Mouse (Mus musculus): Measurements from ENCODE around the gene Gns. TPM values are rescaled to one million over a fixed set of nuclear protein-coding genes. Genes with fewer than 3 reads are reported as not detected.

Gene Gns
- polyA plus RNA-seq, 1 experiment = 39.2 TPM

DNA sequence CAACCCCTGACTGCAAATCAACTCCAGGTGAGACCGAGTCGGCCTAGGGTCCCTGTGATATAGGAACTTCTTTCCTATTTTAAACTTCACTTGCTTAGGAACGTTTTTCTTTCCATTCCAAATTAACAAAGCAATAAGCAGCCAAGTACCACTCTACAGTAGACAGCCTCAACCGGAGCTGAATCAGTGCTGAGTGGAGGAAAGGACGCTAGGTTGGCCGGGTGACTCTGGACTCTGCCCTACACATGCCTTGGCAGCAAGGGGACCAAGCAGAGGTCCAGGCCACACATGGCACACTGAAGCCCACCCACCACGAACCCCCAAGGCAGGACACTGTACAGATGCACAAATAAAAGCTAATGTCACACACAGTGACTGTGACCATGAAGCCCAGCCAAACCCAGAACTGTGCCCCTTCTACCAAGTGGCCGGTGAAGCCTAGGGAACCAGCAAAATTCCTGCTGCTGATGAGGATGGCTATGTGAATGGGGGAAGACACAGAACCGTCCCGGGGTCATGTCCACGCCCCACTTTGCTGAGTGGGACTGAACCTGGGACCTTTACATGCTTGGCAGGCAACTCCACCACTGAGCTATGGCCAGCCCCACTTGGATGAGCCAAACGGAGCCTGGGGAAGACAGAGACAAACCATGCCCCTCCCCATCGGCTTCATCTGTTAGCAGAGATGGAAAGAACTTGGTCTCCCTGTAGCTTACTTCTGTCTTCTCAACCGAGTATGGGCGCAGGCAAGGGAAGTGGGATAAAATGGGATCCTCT is 66.1 kb downstream of the Gns start:
- Histone ChIP-seq H3K27ac (ENCODE audit: control insufficient read depth, insufficient read depth, low read depth, low read length, poor library complexity) (no peak overlapping the region), H3K4me1 (ENCODE audit: control insufficient read depth, insufficient read depth, low read length) (peaks cover 19% of the 10 kb centered on the region), H3K4me3 (replicated peaks; ENCODE audit: control insufficient read depth, low read depth, low read length) (no peak overlapping the region)
- WGBS = 75% methylated on average over 15 of the region's 15 CpGs
- TF ChIP-seq POLR2A (IDR thresholded peaks at IDR 0.05; ENCODE audit: borderline replicate concordance, control insufficient read depth, low read depth, low read length) (no peak), CTCF (IDR thresholded peaks at IDR 0.05; ENCODE audit: control insufficient read depth, insufficient read depth, low read length) (no peak)

DNA sequence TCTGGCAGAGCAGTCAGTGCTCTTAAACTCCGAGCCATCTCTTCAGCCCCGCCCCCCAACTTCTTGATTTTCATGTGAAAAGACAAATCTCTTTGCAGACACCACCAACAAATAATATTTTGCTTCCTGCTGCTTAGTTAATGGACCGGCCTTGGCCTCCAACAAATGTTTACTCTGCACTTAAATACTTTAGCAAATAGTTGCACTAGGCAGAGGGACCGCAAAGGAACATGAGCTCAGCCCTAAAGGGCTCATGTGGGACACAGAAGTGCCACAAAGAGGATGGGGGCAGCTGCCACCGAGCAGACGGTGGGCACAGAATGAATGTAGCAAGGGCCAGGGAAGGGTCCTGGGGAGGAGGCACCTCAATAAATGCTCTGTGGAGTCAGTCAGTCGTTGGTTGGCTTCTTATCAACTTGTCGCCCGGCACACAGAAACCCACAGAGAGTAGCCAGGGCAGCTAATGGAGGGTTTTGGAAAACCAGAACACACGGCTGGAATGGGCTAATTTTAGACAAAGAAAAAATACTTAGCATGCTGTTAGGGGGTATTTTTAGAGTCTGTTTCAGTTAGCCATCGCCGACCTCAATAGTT is 67.2 kb downstream of the Gns start:
- WGBS = 28% methylated on average over 12 of the region's 12 CpGs

DNA sequence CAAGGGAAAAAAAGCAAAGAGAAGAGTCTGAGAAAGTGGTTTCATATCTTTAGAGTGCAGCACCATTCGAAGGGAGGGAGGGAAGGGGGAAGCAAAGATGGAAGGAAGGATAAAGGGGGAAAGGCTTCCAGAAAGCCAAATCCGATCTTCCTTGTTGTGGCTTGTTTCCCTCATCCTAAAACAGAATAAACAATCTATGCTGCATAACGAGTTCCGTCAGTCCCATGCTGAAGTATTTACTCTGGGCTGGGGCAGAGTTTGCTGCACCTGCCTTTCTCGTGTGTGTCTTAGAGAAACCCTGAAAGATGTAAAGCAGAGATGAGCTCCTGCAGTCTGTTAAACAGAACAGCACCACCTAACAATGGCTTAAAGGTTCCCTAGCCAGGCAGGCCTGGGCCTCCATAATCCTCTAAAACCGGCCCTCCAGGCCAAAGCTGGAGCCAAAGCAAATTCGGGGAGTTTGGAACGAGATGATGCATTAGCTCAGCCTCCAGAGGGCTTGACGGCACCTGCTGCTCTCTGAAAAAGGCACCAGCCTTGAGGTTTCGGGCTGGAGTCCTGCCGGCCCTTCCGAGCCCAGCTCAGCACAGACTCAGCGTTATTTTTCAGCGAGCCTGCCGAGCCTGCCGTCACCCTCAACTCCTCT is 67.9 kb downstream of the Gns start:
- H3K4me1 ChIP-seq (ENCODE audit: control insufficient read depth, insufficient read depth, low read length) = peaks cover 14% of the 10 kb centered on the region
- no peak overlapping the region for H3K27ac ChIP-seq (ENCODE audit: control insufficient read depth, insufficient read depth, low read depth, low read length, poor library complexity)
- no peak overlapping the region for H3K4me3 ChIP-seq (replicated peaks; ENCODE audit: control insufficient read depth, low read depth, low read length)
- whole genome bisulfite sequencing = 24% methylated on average over 16 of the region's 16 CpGs
- TF ChIP-seq POLR2A (IDR thresholded peaks at IDR 0.05; ENCODE audit: borderline replicate concordance, control insufficient read depth, low read depth, low read length) = no peak
- TF ChIP-seq CTCF (IDR thresholded peaks at IDR 0.05; ENCODE audit: control insufficient read depth, insufficient read depth, low read length) = no peak

More for the DNA sequence above, 67.2 kb downstream of the Gns start:
- Histone ChIP-seq H3K27ac (ENCODE audit: control insufficient read depth, insufficient read depth, low read depth, low read length, poor library complexity) (no peak overlapping the region), H3K4me1 (ENCODE audit: control insufficient read depth, insufficient read depth, low read length) (peaks cover 17% of the 10 kb centered on the region), H3K4me3 (replicated peaks; ENCODE audit: control insufficient read depth, low read depth, low read length) (no peak overlapping the region)
- no peak for TF ChIP-seq POLR2A (IDR thresholded peaks at IDR 0.05; ENCODE audit: borderline replicate concordance, control insufficient read depth, low read depth, low read length)
- TF ChIP-seq CTCF (IDR thresholded peaks at IDR 0.05; ENCODE audit: control insufficient read depth, insufficient read depth, low read length) = no peak

DNA sequence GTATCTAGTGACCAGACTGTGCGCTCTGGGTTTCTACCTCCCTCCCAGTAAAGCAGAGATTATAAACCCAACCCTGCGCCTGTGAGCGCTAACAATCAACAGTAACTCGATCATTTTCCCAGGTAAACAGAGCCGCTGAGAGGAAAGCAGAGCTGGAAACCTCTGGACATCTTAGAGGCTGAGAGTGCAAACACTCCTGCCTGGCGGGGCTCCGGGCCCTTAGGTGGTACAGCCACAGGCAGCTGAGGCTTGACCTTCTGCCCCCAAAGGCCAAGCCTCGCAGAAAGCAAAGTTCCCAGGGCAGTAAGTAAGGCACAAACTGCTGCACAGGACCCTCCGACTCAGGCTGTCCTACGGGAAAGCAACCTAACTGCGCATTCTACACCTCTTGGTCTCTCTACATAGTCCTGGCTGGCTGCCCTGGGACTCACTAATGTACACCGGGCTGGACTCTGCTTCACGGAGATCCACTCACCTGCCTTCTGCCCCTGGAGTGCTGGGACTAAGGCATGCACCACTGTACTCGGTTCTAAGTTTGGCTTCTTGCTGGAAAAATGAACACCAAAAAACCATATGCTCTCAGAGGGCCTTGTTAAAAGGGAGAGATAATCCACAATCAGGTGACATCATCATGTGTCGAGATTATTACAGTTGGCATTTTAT is 69.7 kb downstream of the Gns start:
- H3K27ac ChIP-seq (ENCODE audit: control insufficient read depth, insufficient read depth, low read depth, low read length, poor library complexity) = no peak overlapping the region
- no peak overlapping the region for H3K4me3 ChIP-seq (replicated peaks; ENCODE audit: control insufficient read depth, low read depth, low read length)
- WGBS = 90% methylated on average over 15 of the region's 15 CpGs
- peaks cover 6% of the 10 kb centered on the region for H3K4me1 ChIP-seq (ENCODE audit: control insufficient read depth, insufficient read depth, low read length)
- TF ChIP-seq POLR2A (IDR thresholded peaks at IDR 0.05; ENCODE audit: borderline replicate concordance, control insufficient read depth, low read depth, low read length) (no peak), CTCF (IDR thresholded peaks at IDR 0.05; ENCODE audit: control insufficient read depth, insufficient read depth, low read length) (no peak)

DNA sequence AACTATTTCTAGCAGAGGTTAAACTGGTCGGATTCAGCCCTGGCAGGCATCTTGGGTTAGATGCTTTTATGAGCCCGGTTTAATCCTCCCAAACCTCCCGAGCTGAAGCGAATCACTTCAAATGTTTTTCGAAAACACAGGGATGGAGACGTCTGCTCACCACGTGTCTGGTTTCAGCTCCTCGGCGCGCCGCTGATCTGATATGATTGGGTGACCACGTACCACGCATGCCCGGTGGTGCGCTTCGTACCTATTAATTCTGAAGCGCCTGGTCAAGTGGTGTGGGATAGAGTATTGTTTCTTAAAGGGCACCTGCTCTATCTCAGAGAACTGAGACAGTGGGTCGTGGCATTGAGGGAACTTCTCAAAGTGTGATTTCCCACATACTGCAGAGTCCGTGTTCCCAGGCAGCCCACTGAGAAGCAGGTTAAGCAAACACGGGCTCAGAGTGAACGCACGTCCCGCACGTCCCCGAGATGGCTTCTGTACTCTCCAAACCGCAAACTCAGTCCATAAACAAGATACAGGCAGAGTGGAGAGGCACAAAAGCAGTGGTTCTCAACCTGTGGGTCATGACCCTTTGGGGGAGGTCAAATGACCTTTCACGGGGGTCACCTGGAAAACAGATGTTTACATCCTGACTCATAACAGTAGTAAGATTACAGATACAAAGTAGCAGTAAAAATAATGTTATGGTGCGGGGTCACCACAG is 70.8 kb downstream of the Gns start:
- H3K4me3 ChIP-seq (replicated peaks; ENCODE audit: control insufficient read depth, low read depth, low read length) = no peak overlapping the region
- no peak overlapping the region for H3K27ac ChIP-seq (ENCODE audit: control insufficient read depth, insufficient read depth, low read depth, low read length, poor library complexity)
- TF ChIP-seq POLR2A (IDR thresholded peaks at IDR 0.05; ENCODE audit: borderline replicate concordance, control insufficient read depth, low read depth, low read length) (no peak), CTCF (IDR thresholded peaks at IDR 0.05; ENCODE audit: control insufficient read depth, insufficient read depth, low read length) (no peak)
- 81% methylated on average over 28 of the region's 28 CpGs for WGBS
- peaks cover 3% of the 10 kb centered on the region; the same call in 1 of the 2 replicates for H3K4me1 ChIP-seq (ENCODE audit: control insufficient read depth, insufficient read depth, low read length)

DNA sequence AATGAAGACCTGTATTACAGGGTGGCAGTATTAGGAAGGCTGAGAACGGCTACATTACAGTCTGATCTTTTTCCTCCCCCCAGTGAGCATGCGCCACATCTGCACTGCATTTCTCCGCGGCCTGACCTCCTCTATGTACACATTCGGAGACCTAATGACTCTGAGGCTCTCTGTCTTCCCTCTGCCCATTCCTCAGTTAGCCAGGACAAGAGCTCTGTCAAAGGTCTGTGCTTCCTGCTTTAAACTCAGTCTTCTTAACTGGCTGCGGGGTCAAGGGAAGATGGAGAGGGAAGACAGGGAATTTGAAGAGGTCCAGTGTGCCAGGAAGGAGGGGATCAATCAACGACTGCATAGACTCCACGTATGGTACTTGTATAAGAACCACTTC is 71.4 kb downstream of the Gns start:
- Histone ChIP-seq H3K4me1 (ENCODE audit: control insufficient read depth, insufficient read depth, low read length) (no peaks in the 10 kb centered on the region; the same call in 1 of the 2 replicates), H3K27ac (ENCODE audit: control insufficient read depth, insufficient read depth, low read depth, low read length, poor library complexity) (no peak overlapping the region), H3K4me3 (replicated peaks; ENCODE audit: control insufficient read depth, low read depth, low read length) (no peak overlapping the region)
- WGBS = 77% methylated on average over 8 of the region's 8 CpGs
- no peak for TF ChIP-seq CTCF (IDR thresholded peaks at IDR 0.05; ENCODE audit: control insufficient read depth, insufficient read depth, low read length)
- no peak for TF ChIP-seq POLR2A (IDR thresholded peaks at IDR 0.05; ENCODE audit: borderline replicate concordance, control insufficient read depth, low read depth, low read length)

DNA sequence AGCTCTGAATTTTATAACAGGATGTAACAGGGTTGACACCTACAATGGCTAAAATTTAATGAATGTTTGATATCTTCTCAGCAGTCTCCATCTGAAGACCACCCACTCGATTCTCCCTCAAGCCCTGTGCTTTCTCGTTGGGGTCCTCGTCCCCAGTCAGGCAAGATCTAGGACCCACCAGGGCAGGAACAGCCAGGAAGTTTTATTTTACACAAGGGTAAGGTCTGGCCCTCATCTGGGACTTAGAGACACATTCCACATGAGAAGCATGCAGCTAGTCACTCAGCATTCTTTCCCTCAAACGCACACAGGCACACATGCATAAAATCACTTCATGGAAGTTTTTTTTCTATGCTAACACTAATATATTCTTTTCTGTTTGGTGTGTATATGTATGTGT is 71.8 kb downstream of the Gns start:
- no peak overlapping the region for H3K4me3 ChIP-seq (replicated peaks; ENCODE audit: control insufficient read depth, low read depth, low read length)
- no peak for TF ChIP-seq POLR2A (IDR thresholded peaks at IDR 0.05; ENCODE audit: borderline replicate concordance, control insufficient read depth, low read depth, low read length)
- TF ChIP-seq CTCF (IDR thresholded peaks at IDR 0.05; ENCODE audit: control insufficient read depth, insufficient read depth, low read length) = no peak
- H3K4me1 ChIP-seq (ENCODE audit: control insufficient read depth, insufficient read depth, low read length) = no peaks in the 10 kb centered on the region; the same call in 1 of the 2 replicates
- no peak overlapping the region for H3K27ac ChIP-seq (ENCODE audit: control insufficient read depth, insufficient read depth, low read depth, low read length, poor library complexity)
- WGBS = 80% methylated on average over 4 of the region's 4 CpGs
